Mouse (Mus musculus) limb, embryonic 14.5 days (tissue): ENCODE data around the gene Asic3. TPM values are rescaled to one million over a fixed set of nuclear protein-coding genes. Genes with fewer than 3 reads are reported as not detected.

Source experiments
- ATAC-seq: fragments of 200-750 bp; cut with Nextera tagmentation; 2 replicates; pipeline ENCODE4 v1.8.0; 2017; ENCODE audit warnings: low read depth, moderate number of reproducible peaks, moderate TSS enrichment; ENCODE audit not compliant: low FRiP score
- DNase-seq: peaks from one replicate; pipeline ENCODE4 v3.0.0-alpha.2; 2015; ENCODE audit warnings: low spot score
- H3K27ac ChIP-seq: fragments of 300-500 bp; sonication (generic); replicated peaks from 2 replicates; pipeline ENCODE4 v1.5.1; 2014; ENCODE audit warnings: low read depth, mild to moderate bottlenecking, low read length, moderate library complexity, mixed read lengths
- H3K27me3 ChIP-seq: fragments of 300-500 bp; sonication (generic); 2 replicates; pipeline ENCODE4 v1.6.1; 2014; ENCODE audit warnings: low read length, mixed read lengths; ENCODE audit not compliant: control insufficient read depth, insufficient read depth
- H3K36me3 ChIP-seq: fragments of 300-500 bp; sonication (generic); 2 replicates; pipeline ENCODE4 v1.6.1; 2014; ENCODE audit warnings: mild to moderate bottlenecking, low read length, moderate library complexity, mixed read lengths; ENCODE audit not compliant: control insufficient read depth, insufficient read depth
- H3K4me1 ChIP-seq: fragments of 300-500 bp; sonication (generic); 2 replicates; pipeline ENCODE4 v1.6.1; 2014; ENCODE audit warnings: antibody characterized with exemption, low read length, mixed read lengths; ENCODE audit not compliant: control insufficient read depth, insufficient read depth
- H3K4me2 ChIP-seq: fragments of 300-500 bp; sonication (generic); replicated peaks from 2 replicates; pipeline ENCODE4 v1.6.1; 2014; ENCODE audit warnings: low read depth, mild to moderate bottlenecking, low read length, moderate library complexity; ENCODE audit not compliant: severe bottlenecking
- H3K4me3 ChIP-seq: fragments of 300-500 bp; sonication (generic); replicated peaks from 2 replicates; pipeline ENCODE4 v1.5.1; 2014; ENCODE audit warnings: low read length
- H3K9ac ChIP-seq: fragments of 300-500 bp; sonication (generic); 2 replicates; pipeline ENCODE4 v1.6.1; 2014; ENCODE audit warnings: mild to moderate bottlenecking, low read depth, low read length, moderate library complexity; ENCODE audit not compliant: severe bottlenecking
- H3K9me3 ChIP-seq: fragments of 300-500 bp; sonication (generic); 2 replicates; pipeline ENCODE4 v1.6.1; 2016; ENCODE audit warnings: low read length; ENCODE audit not compliant: control insufficient read depth
- POLR2A ChIP-seq: fragments of 200-500 bp; IDR thresholded peaks from 2 replicates; pipeline ENCODE4 v1.8.0; 2012; ENCODE audit warnings: inconsistent platforms, mild to moderate bottlenecking, moderate library complexity, borderline replicate concordance; ENCODE audit not compliant: insufficient read depth, insufficient read length; ENCODE audit errors: extremely low read depth
- WGBS: fragments of 180-500 bp; shearing (Covaris S2); extraction: QIAGEN DNeasy Blood & Tissue Kit; methylation state at CpG from one replicate; pipeline ENCODE4 v1.1.7; 2014; 5-methylcytosine and 5-hydroxymethylcytosine counted together
- polyA plus RNA-seq, 2 experiments: library from polyadenylated mRNA; depleted of rRNA in 1 of 2; stranded (reverse) in 1 of 2; unstranded in 1 of 2; fragments of >200 nt; fragmentation: Nextera tagmentation in 1 of 2; extraction: Ambion mirVana in 1 of 2; gene quantifications; 2 replicates each; pipeline versions ENCODE4 v1.2.1 to v1.2.3; 2012 to 2014

Asic3 gene
- polyA plus RNA-seq, 2 experiments: 0.36 to 3.0 TPM

GRCm38 (mm10) chr5:24400362-24400761, 12.8 kb upstream of the Asic3 start:
- no peak overlapping the region for H3K4me2 ChIP-seq
- H3K9me3 ChIP-seq: no peaks in the 10 kb centered on the region
- no peak overlapping the region for H3K9ac ChIP-seq
- no peak for TF ChIP-seq POLR2A
- ATAC-seq (no peak), DNase-seq (no peak)
- no peak overlapping the region for H3K27ac ChIP-seq
- 85% methylated on average over 11 of the region's 11 CpGs for WGBS
- peaks cover 37% of the 10 kb centered on the region for H3K36me3 ChIP-seq
- H3K27me3 ChIP-seq: no peaks in the 10 kb centered on the region
- no peaks in the 10 kb centered on the region for H3K4me1 ChIP-seq
- H3K4me3 ChIP-seq: no peak overlapping the region

GRCm38 (mm10) chr5:24400911-24401605, 12.1 kb upstream of the Asic3 start:
- DNase-seq (no peak), ATAC-seq (no peak)
- WGBS: 100% methylated on average over 5 of the region's 5 CpGs
- H3K9me3 ChIP-seq: no peaks in the 10 kb centered on the region
- H3K36me3 ChIP-seq: peaks cover 42% of the 10 kb centered on the region
- no peak overlapping the region for H3K27ac ChIP-seq
- H3K4me1 ChIP-seq: no peaks in the 10 kb centered on the region
- no peak for TF ChIP-seq POLR2A
- H3K27me3 ChIP-seq: no peaks in the 10 kb centered on the region
- H3K4me2 ChIP-seq: no peak overlapping the region
- no peak overlapping the region for H3K4me3 ChIP-seq
- H3K9ac ChIP-seq: no peak overlapping the region

GRCm38 (mm10) chr5:24401969-24402368, 11.2 kb upstream of the Asic3 start:
- H3K9me3 ChIP-seq: no peaks in the 10 kb centered on the region
- no peak for TF ChIP-seq POLR2A
- peaks cover 48% of the 10 kb centered on the region for H3K36me3 ChIP-seq
- H3K4me1 ChIP-seq: no peaks in the 10 kb centered on the region
- ATAC-seq: no peak
- no peaks in the 10 kb centered on the region for H3K27me3 ChIP-seq
- H3K9ac ChIP-seq: no peak overlapping the region
- no peak overlapping the region for H3K4me3 ChIP-seq
- no peak for DNase-seq
- 83% methylated on average over 9 of the region's 9 CpGs for WGBS
- no peak overlapping the region for H3K27ac ChIP-seq
- H3K4me2 ChIP-seq: no peak overlapping the region

- Histone ChIP-seq H3K36me3 (peaks cover 58% of the 10 kb centered on the region), H3K9ac (no peak overlapping the region), H3K4me2 (no peak overlapping the region), H3K27me3 (no peaks in the 10 kb centered on the region), H3K4me3 (no peak overlapping the region), H3K27ac (no peak overlapping the region), H3K4me1 (no peaks in the 10 kb centered on the region), H3K9me3 (no peaks in the 10 kb centered on the region)
- WGBS: 79% methylated on average over 6 of the region's 6 CpGs
- ATAC-seq: no peak
- TF ChIP-seq POLR2A: no peak
- DNase-seq: no peak
These were observed 8.4 kb upstream of the Asic3 start for GRCm38 (mm10) chr5:24404594-24405360.

- no peak for ATAC-seq
- TF ChIP-seq POLR2A: no peak
- 61% methylated on average over 3 of the region's 3 CpGs for WGBS
- Histone ChIP-seq H3K27ac (no peak overlapping the region), H3K9ac (no peak overlapping the region), H3K36me3 (peaks cover 51% of the 10 kb centered on the region), H3K27me3 (no peaks in the 10 kb centered on the region), H3K4me3 (no peak overlapping the region), H3K9me3 (no peaks in the 10 kb centered on the region), H3K4me2 (no peak overlapping the region), H3K4me1 (no peaks in the 10 kb centered on the region)
- DNase-seq: no peak
These were observed 7.8 kb upstream of the Asic3 start for GRCm38 (mm10) chr5:24405389-24405876.
